Mouse (Mus musculus) kidney, embryonic 14.5 days (tissue): ENCODE data around the gene Eif3b. TPM values are rescaled to one million over a fixed set of nuclear protein-coding genes. Genes with fewer than 3 reads are reported as not detected.
"Not testable (repeated sequence)": the region's sequence is repeated elsewhere in the genome, so short reads cannot be mapped to it uniquely, and the experiment has no call there.

Source experiments
- ATAC-seq: fragments of 200-750 bp; cut with Nextera tagmentation; 2 replicates; pipeline ENCODE4 v1.8.0; 2017; ENCODE audit warnings: moderate number of reproducible peaks, mild to moderate bottlenecking, moderate TSS enrichment, moderate library complexity; ENCODE audit not compliant: low FRiP score, low TSS enrichment
- H3K27ac ChIP-seq: fragments of 300-500 bp; sonication (generic); 2 replicates; pipeline ENCODE4 v1.5.1; 2014; ENCODE audit warnings: low read depth, mild to moderate bottlenecking, low read length, moderate library complexity, mixed read lengths
- H3K27me3 ChIP-seq: fragments of 300-500 bp; sonication (generic); 2 replicates; pipeline ENCODE4 v1.6.1; 2014; ENCODE audit warnings: mild to moderate bottlenecking, low read length; ENCODE audit not compliant: control insufficient read depth, insufficient read depth
- H3K36me3 ChIP-seq: fragments of 300-500 bp; sonication (generic); 2 replicates; pipeline ENCODE4 v1.6.1; 2014; ENCODE audit warnings: low read length, mixed read lengths; ENCODE audit not compliant: control insufficient read depth, insufficient read depth
- H3K4me1 ChIP-seq: fragments of 300-500 bp; sonication (generic); 2 replicates; pipeline ENCODE4 v1.6.1; 2014; ENCODE audit warnings: low read length, mixed read lengths; ENCODE audit not compliant: control insufficient read depth, insufficient read depth
- H3K4me2 ChIP-seq: fragments of 300-500 bp; sonication (generic); replicated peaks from 2 replicates; pipeline ENCODE4 v1.6.1; 2014; ENCODE audit warnings: low read depth, mild to moderate bottlenecking, low read length
- H3K4me3 ChIP-seq: fragments of 300-500 bp; sonication (generic); 2 replicates; pipeline ENCODE4 v1.5.1; 2014; ENCODE audit warnings: mild to moderate bottlenecking, low read length
- H3K9ac ChIP-seq: fragments of 300-500 bp; sonication (generic); 2 replicates; pipeline ENCODE4 v1.6.1; 2014; ENCODE audit warnings: low read depth, mild to moderate bottlenecking, low read length, moderate library complexity
- H3K9me3 ChIP-seq: fragments of 300-500 bp; sonication (generic); 2 replicates; pipeline ENCODE4 v1.6.1; 2016; ENCODE audit warnings: low read length; ENCODE audit not compliant: control insufficient read depth
- WGBS: fragments of 180-500 bp; shearing (Covaris S2); extraction: QIAGEN DNeasy Blood & Tissue Kit; methylation state at CpG from one replicate; pipeline ENCODE4 v1.1.7; 2014; 5-methylcytosine and 5-hydroxymethylcytosine counted together
- polyA plus RNA-seq: library from polyadenylated mRNA; unstranded; fragments of >200 nt; fragmentation: Nextera tagmentation; extraction: Ambion mirVana; gene quantifications from 2 replicates; pipeline ENCODE4 v1.2.1, GENCODE M21; 2014

The Eif3b gene
- polyA plus RNA-seq, 1 experiment from 2014 or later = 188 TPM

- H3K4me2 ChIP-seq = no peak overlapping the region
- H3K36me3 ChIP-seq = no peaks in the 10 kb centered on the region
- no peak overlapping the region for H3K4me3 ChIP-seq
- H3K9me3 ChIP-seq = no peaks in the 10 kb centered on the region
- H3K27ac ChIP-seq = no peak overlapping the region
- 40% methylated on average over 8 of the region's 8 CpGs for WGBS
- H3K4me1 ChIP-seq = 0 out of 2 replicates have a peak, but pooled peaks cover 4% of the 10 kb centered on the region
- H3K27me3 ChIP-seq = no peaks in the 10 kb centered on the region; the same call in 1 of the 2 replicates
- ATAC-seq = peak; percentile 64
- H3K9ac ChIP-seq = no peak overlapping the region
Observed at GRCm38 (mm10) chr5:140411339-140411738, 7.8 kb upstream of the Eif3b start.

DNA sequence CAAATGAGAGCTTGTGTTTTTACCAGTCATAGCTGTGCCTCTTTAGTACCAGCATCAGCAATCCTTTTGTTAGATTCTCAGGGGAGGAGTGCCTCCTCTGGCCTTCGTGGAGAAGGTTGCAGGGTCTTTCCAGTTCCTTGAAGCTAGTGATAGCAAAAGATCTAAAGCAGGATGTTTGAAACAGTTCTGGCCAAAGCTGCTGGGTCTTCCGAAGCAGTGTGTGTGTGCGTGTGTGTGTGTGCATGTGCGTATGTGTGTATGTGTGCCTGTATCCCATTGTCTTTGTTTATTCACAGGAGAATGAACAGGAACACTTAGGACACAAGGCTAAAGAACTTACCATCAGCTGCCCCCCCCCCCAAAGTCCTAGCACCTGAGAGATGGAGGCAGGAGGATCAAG lies 4.5 kb upstream of the Eif3b start:
- Histone ChIP-seq H3K4me2 (no peak overlapping the region), H3K36me3 (no peaks in the 10 kb centered on the region), H3K4me3 (no peak overlapping the region), H3K9me3 (no peaks in the 10 kb centered on the region), H3K27me3 (no peaks in the 10 kb centered on the region; the same call in 1 of the 2 replicates), H3K27ac (no peak overlapping the region), H3K9ac (no peak overlapping the region), H3K4me1 (no peaks in the 10 kb centered on the region)
- WGBS = 64% methylated on average over 4 of the region's 4 CpGs
- no peak for ATAC-seq

DNA sequence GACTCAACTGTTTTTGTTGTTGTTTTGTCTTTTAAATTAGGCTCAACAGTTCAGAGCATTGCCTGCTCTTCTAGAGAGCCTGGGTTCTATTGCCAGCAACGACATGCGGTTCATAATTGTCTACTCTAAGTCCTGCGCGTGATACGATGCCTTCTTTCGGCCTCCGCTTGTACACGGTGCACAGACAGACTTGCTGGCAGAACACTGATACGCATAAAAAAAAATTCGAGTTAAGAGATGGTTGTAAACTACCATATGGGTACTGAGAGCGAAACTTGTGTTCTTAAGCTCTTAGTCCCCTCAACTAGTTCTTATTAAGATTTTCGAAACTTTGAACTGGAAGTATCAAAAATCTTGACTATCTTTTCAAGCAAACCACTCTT lies 1.0 kb upstream of the Eif3b start:
- H3K9me3 ChIP-seq = no peaks in the 10 kb centered on the region
- WGBS = under 1% methylated on average over 12 of the region's 12 CpGs
- peak overlapping the region; percentile 97 for H3K4me3 ChIP-seq
- ATAC-seq = no peak
- peak overlapping the region; percentile 97 for H3K9ac ChIP-seq
- peak overlapping the region; percentile 56 for H3K4me2 ChIP-seq
- H3K4me1 ChIP-seq = peaks cover 8% of the 10 kb centered on the region
- peaks cover 3% of the 10 kb centered on the region; the same call in 1 of the 2 replicates for H3K36me3 ChIP-seq
- H3K27me3 ChIP-seq = no peaks in the 10 kb centered on the region; the same call in 1 of the 2 replicates
- peak overlapping the region; percentile 85 for H3K27ac ChIP-seq

DNA sequence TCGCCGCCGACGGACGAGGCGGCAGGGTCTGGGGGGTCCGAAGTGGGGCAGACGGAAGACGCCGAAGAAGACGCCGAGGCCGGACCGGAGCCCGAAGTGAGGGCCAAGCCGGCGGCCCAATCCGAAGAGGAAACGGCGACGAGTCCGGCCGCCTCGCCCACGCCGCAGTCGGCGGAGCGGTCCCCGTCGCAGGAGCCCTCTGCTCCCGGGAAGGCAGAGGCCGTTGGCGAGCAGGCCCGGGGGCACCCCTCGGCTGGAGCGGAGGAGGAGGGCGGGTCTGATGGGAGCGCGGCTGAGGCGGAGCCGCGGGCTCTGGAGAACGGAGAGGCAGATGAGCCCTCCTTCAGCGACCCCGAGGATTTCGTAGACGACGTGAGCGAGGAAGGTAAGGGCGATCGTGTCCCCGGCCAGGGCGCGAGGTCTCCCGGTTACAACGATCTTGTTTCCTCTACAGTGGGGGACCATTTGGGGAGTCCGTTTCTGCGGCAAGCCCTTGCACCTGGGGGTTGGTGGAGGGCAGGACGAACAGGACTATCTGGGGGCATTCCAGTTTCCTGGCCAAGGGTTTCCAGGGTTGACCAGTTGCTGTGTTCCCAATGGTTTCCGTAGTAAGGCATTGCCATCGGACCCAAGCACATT lies 433 bp downstream of the Eif3b start:
- ATAC-seq = peak; percentile 54
- H3K4me3 ChIP-seq = peak overlapping the region; percentile 97
- H3K4me2 ChIP-seq = peak overlapping the region; percentile 83
- H3K9me3 ChIP-seq = no peaks in the 10 kb centered on the region
- H3K9ac ChIP-seq = peak overlapping the region; percentile 97
- WGBS = under 1% methylated on average over 62 of the region's 62 CpGs
- peaks cover 8% of the 10 kb centered on the region for H3K4me1 ChIP-seq
- H3K36me3 ChIP-seq = peaks cover 6% of the 10 kb centered on the region
- H3K27ac ChIP-seq = peak overlapping the region; percentile 85
- no peaks in the 10 kb centered on the region for H3K27me3 ChIP-seq

DNA sequence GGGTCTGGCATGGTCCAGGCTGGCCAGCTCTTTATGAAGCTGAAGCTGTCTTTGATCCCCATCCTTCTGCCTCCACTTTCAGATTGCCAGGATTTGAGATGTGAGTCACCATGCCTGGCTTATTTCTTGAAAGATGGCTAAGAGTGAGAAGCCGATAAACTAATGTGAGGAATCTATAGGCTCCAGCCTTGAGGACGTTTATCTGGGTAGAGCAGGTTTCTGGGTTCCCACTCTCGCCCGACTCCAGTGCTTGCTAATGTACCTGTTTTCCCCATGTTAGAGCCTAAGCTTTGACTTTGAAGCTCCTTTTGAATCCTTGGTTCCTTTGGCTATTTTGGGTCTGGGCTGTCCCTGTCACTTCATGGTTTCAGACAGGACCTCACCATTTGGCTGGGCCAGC lies 1.5 kb downstream of the Eif3b start:
- peaks cover 8% of the 10 kb centered on the region for H3K4me1 ChIP-seq
- H3K4me2 ChIP-seq = peak overlapping the region; percentile 83
- H3K9ac ChIP-seq = peak overlapping the region; percentile 97
- H3K4me3 ChIP-seq = peak overlapping the region; percentile 97
- ATAC-seq = no peak
- H3K27ac ChIP-seq = no peak overlapping the region
- H3K27me3 ChIP-seq = no peaks in the 10 kb centered on the region
- H3K9me3 ChIP-seq = no peaks in the 10 kb centered on the region
- WGBS = 58% methylated on average over 4 of the region's 4 CpGs
- H3K36me3 ChIP-seq = peaks cover 14% of the 10 kb centered on the region

GRCm38 (mm10) chr5:140425016-140425783 lies 6.1 kb downstream of the Eif3b start:
- Histone ChIP-seq H3K9ac (no peak overlapping the region), H3K27ac (no peak overlapping the region), H3K4me1 (peaks cover 8% of the 10 kb centered on the region), H3K4me3 (no peak overlapping the region), H3K27me3 (no peaks in the 10 kb centered on the region), H3K4me2 (no peak overlapping the region), H3K9me3 (no peaks in the 10 kb centered on the region), H3K36me3 (peaks cover 57% of the 10 kb centered on the region)
- WGBS = 94% methylated on average over 17 of the region's 17 CpGs
- no peak for ATAC-seq

- ATAC-seq, H3K27me3 ChIP-seq, H3K4me2 ChIP-seq, H3K27ac ChIP-seq, H3K4me3 ChIP-seq, H3K9ac ChIP-seq, H3K9me3 ChIP-seq, H3K4me1 ChIP-seq: not testable (repeated sequence)
- H3K36me3 ChIP-seq = peaks cover 89% of the 10 kb centered on the region
- WGBS = 100% methylated on average over 1 of the region's 6 CpGs
Observed at GRCm38 (mm10) chr5:140439117-140439516, 20.0 kb downstream of the Eif3b start.

DNA sequence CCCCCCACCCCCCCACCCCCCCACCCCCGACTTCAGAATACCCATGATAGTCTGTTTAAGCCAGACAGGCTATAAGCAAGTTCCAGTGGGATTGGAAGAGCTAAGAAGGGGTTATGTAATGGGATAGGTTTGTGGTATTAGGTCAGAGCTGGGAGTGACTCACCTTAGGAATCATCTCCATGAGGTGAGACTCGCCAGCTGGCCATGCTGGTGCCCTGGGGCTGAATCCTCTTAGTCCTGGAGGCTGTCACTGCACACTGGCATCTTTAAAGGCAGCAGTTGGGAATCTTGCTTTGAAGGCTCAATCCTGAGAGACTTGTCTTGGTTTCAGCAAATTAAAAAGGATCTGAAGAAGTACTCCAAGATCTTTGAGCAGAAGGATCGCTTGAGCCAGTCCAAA lies 22.3 kb downstream of the Eif3b start:
- Histone ChIP-seq H3K9me3 (no peaks in the 10 kb centered on the region), H3K4me2 (no peak overlapping the region), H3K27ac (no peak overlapping the region), H3K27me3 (no peaks in the 10 kb centered on the region), H3K4me1 (no peaks in the 10 kb centered on the region), H3K4me3 (no peak overlapping the region), H3K9ac (no peak overlapping the region), H3K36me3 (peaks cover 83% of the 10 kb centered on the region)
- 89% methylated on average over 3 of the region's 3 CpGs for WGBS
- no peak for ATAC-seq

DNA sequence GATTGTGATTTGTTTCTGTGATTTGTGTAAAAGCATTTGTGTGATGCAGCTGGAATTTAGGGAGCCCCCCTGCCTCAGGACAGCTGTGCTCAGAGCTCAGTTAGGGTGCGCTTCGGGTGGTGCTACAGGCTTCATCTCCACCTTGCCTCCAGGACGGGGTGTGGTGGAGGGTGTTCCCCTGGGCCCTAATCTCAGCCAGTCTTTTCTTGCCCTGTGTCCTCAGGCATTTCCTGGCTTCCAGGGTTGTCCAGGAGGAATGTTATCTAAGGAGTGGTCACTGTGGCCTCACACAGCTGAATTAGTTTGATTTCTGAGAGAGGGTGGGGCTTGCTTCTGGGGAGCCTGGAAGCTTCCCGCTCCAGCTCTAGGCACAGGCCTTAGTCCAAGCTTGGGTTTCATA lies 24.9 kb downstream of the Eif3b start:
- WGBS = 79% methylated on average over 4 of the region's 4 CpGs
- Histone ChIP-seq H3K4me1 (no peaks in the 10 kb centered on the region), H3K27ac (no peak overlapping the region), H3K4me3 (no peak overlapping the region), H3K9me3 (no peaks in the 10 kb centered on the region), H3K9ac (no peak overlapping the region), H3K4me2 (no peak overlapping the region), H3K36me3 (peaks cover 61% of the 10 kb centered on the region), H3K27me3 (no peaks in the 10 kb centered on the region)
- ATAC-seq = no peak
